Mouse (Mus musculus) E14TG2a.4 (cell line): Measurements from ENCODE around the gene Lemd1.

Source experiments
- H3K27me3 ChIP-seq: 2 replicates; pipeline ENCODE4 v1.6.1; 2014; ENCODE audit warnings: low read length, control low read depth; ENCODE audit not compliant: insufficient read depth
- H3K36me3 ChIP-seq: 2 replicates; pipeline ENCODE4 v1.6.1; 2014; ENCODE audit warnings: low read length, control low read depth; ENCODE audit not compliant: insufficient read depth
- H3K4me1 ChIP-seq: replicated peaks from 2 replicates; pipeline ENCODE4 v1.6.1; 2014; ENCODE audit warnings: low read depth, low read length, control low read depth
- H3K4me3 ChIP-seq: replicated peaks from 2 replicates; pipeline ENCODE4 v1.5.1; 2014; ENCODE audit warnings: mild to moderate bottlenecking, low read length
- H3K9me3 ChIP-seq: 2 replicates; pipeline ENCODE4 v1.6.1; 2014; ENCODE audit warnings: low read length, control low read depth
- CTCF ChIP-seq: conservative IDR thresholded peaks from 2 replicates; pipeline ENCODE4 v1.5.1; 2014; ENCODE audit warnings: low read length
- NANOG ChIP-seq: IDR thresholded peaks from 2 replicates; pipeline ENCODE4 v1.6.1; 2014; ENCODE audit warnings: borderline replicate concordance, low read length, mixed read lengths
- POU5F1 ChIP-seq: IDR thresholded peaks from 2 replicates; pipeline ENCODE4 v1.6.1; 2014; ENCODE audit warnings: low read length, borderline replicate concordance

Gene Lemd1

GRCm38 (mm10) chr1:132264577-132264976 is 73.3 kb downstream of the Lemd1 start:
- Histone ChIP-seq H3K4me1 (peaks cover 89% of the 10 kb centered on the region), H3K9me3 (no peaks in the 10 kb centered on the region), H3K4me3 (peak overlapping the region; percentile 37), H3K36me3 (no peaks in the 10 kb centered on the region), H3K27me3 (no peaks in the 10 kb centered on the region)
- no peak for TF ChIP-seq NANOG
- no peak for TF ChIP-seq POU5F1
- no peak for TF ChIP-seq CTCF

GRCm38 (mm10) chr1:132265211-132265859 is 74.1 kb downstream of the Lemd1 start:
- no peak for TF ChIP-seq POU5F1
- no peak for TF ChIP-seq CTCF
- TF ChIP-seq NANOG: no peak
- H3K4me1 ChIP-seq: peaks cover 96% of the 10 kb centered on the region
- no peaks in the 10 kb centered on the region for H3K27me3 ChIP-seq
- H3K4me3 ChIP-seq: peak overlapping the region; percentile 37
- H3K36me3 ChIP-seq: no peaks in the 10 kb centered on the region
- no peaks in the 10 kb centered on the region for H3K9me3 ChIP-seq

GRCm38 (mm10) chr1:132265936-132266335 is 74.7 kb downstream of the Lemd1 start:
- Histone ChIP-seq H3K36me3 (no peaks in the 10 kb centered on the region), H3K9me3 (no peaks in the 10 kb centered on the region), H3K4me1 (peaks cover 95% of the 10 kb centered on the region), H3K27me3 (no peaks in the 10 kb centered on the region), H3K4me3 (peak overlapping the region; percentile 27; the same call in 1 of the 2 replicates)
- TF ChIP-seq CTCF (no peak), NANOG (no peak), POU5F1 (no peak)

GRCm38 (mm10) chr1:132266791-132267557 is 75.7 kb downstream of the Lemd1 start:
- Histone ChIP-seq H3K27me3 (no peaks in the 10 kb centered on the region), H3K4me3 (peak overlapping the region; percentile 27), H3K9me3 (no peaks in the 10 kb centered on the region), H3K4me1 (peaks cover 95% of the 10 kb centered on the region), H3K36me3 (no peaks in the 10 kb centered on the region)
- TF ChIP-seq CTCF (no peak), POU5F1 (no peak), NANOG (no peak)

GRCm38 (mm10) chr1:132267959-132268358 is 76.7 kb downstream of the Lemd1 start:
- Histone ChIP-seq H3K36me3 (peaks cover 2% of the 10 kb centered on the region; the same call in 1 of the 2 replicates), H3K4me1 (peaks cover 95% of the 10 kb centered on the region), H3K27me3 (no peaks in the 10 kb centered on the region), H3K9me3 (no peaks in the 10 kb centered on the region), H3K4me3 (peak overlapping the region; percentile 24)
- TF ChIP-seq POU5F1: no peak

GRCm38 (mm10) chr1:132268418-132269060 is 77.3 kb downstream of the Lemd1 start:
- Histone ChIP-seq H3K4me1 (peaks cover 91% of the 10 kb centered on the region), H3K27me3 (no peaks in the 10 kb centered on the region), H3K9me3 (no peaks in the 10 kb centered on the region)

GRCm38 (mm10) chr1:132271237-132271636 is 80.0 kb downstream of the Lemd1 start:
- Histone ChIP-seq H3K27me3 (no peaks in the 10 kb centered on the region), H3K9me3 (no peaks in the 10 kb centered on the region), H3K36me3 (peaks cover 17% of the 10 kb centered on the region), H3K4me1 (peaks cover 78% of the 10 kb centered on the region), H3K4me3 (no peak overlapping the region)
- TF ChIP-seq CTCF: no peak
- peak; percentile 64; the same call in 1 of the 2 replicates for TF ChIP-seq NANOG

More at GRCm38 (mm10) chr1:132268418-132269060, 77.3 kb downstream of the Lemd1 start:
- Histone ChIP-seq H3K4me3 (peak overlapping the region; percentile 24), H3K36me3 (peaks cover 7% of the 10 kb centered on the region)
- no peak for TF ChIP-seq NANOG
- no peak for TF ChIP-seq CTCF
- TF ChIP-seq POU5F1: no peak

GRCm38 (mm10) chr1:132276694-132277093 is 85.5 kb downstream of the Lemd1 start:
- TF ChIP-seq CTCF: no peak
- no peak for TF ChIP-seq POU5F1
- TF ChIP-seq NANOG: no peak
- H3K4me1 ChIP-seq: peaks cover 79% of the 10 kb centered on the region
- no peaks in the 10 kb centered on the region for H3K9me3 ChIP-seq
- H3K36me3 ChIP-seq: peaks cover 17% of the 10 kb centered on the region
- H3K4me3 ChIP-seq: no peak overlapping the region
- no peaks in the 10 kb centered on the region for H3K27me3 ChIP-seq
